In the genomic region with DNA sequence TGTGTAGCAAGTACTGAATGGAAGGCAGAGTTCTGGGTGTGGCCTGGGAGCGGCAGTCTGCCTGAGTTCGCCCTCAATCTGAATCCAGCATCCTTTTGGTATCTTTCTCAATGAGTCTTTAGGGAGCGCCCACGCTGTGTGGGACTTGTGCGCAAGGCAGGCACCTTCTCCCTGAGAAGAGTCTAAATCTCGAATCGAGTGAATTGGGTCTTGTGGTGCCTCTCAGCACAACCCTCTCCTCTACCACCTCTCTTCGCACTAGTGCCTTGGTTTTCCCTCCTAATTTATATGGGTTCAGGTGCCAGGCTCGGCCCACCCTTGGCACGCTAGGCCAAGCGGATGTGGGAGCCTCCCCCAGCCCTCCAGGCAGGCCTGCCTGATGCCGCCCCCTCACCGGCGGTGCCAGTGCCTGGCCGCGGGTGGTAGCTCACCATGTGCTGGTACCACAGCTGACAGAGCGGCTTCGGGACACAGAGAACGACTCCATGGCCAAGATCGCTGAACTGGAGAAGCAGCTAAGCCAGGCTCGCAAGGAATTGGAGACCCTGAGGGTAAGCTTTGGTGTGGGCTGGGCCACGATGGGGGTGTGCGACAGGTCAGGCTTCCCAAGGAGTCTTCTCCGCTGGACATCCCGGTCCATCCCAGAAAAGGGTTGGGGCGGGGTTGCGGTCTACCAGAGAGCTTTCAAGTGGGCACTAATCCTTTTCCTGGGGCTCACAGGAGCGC, we compare ENCODE assay signal across 9 mouse cellular contexts. TPM values are rescaled to one million over a fixed set of nuclear protein-coding genes. Genes with fewer than 3 reads are reported as not detected.
DNase-seq lines count a peak whose midpoint lies in the region; ATAC-seq and TF ChIP-seq lines count a peak whose summit lies in the region.
"Had no signal": no experiment of that assay in that cellular context is flagged by ENCODE, and none has a peak within 500 bp of the region (broad histone marks: within the 10 kb centered on the region; RNA-seq: fewer than 3 reads in every experiment).

No protein-coding gene starts in this region.

- no peaks in the 10 kb centered on the region for H3K36me3 ChIP-seq in lung, embryonic 14.5 days (ENCODE audit: insufficient read depth)
- H3K36me3 ChIP-seq in embryonic facial prominence, embryonic 12.5 days: no peaks in the 10 kb centered on the region
- H3K36me3 ChIP-seq in intestine, embryonic 14.5 days (ENCODE audit: control insufficient read depth, insufficient read depth, low read length): no peaks in the 10 kb centered on the region
- peaks cover 4% of the 10 kb centered on the region; the same call in 1 of the 2 replicates for H3K36me3 ChIP-seq in midbrain, embryonic 15.5 days (replicated peaks)

- WGBS in lung, embryonic 14.5 days: 19% methylated on average over 28 of the region's 28 CpGs
- WGBS in lung, adult 2 months: 33% methylated on average over 28 of the region's 28 CpGs
- 13% methylated on average over 28 of the region's 28 CpGs for WGBS in embryonic facial prominence, embryonic 12.5 days
- WGBS in intestine, embryonic 14.5 days: 26% methylated on average over 28 of the region's 28 CpGs
- WGBS in midbrain, embryonic 15.5 days: 20% methylated on average over 28 of the region's 28 CpGs

- no peak for DNase-seq in lung, embryonic 14.5 days
- no peak for DNase-seq in lung, adult 2 months
- DNase-seq in intestine, embryonic 14.5 days (ENCODE audit: low spot score): no peak
- no peak for DNase-seq in gastrocnemius, postnatal 4 days (ENCODE audit: low spot score in 2 of 2)
- no peak for DNase-seq in MN1 (ENCODE audit: low spot score)

- no peak for ATAC-seq in lung, embryonic 14.5 days (ENCODE audit: insufficient read depth)
- ATAC-seq in embryonic facial prominence, embryonic 12.5 days (ENCODE audit: insufficient number of reproducible peaks, insufficient read depth, low FRiP score, low TSS enrichment): no peak
- no peak for ATAC-seq in intestine, embryonic 14.5 days (replicated peaks; ENCODE audit: low FRiP score, low TSS enrichment, low read depth)
- ATAC-seq in midbrain, embryonic 15.5 days (replicated peaks): no peak
- ATAC-seq in monocyte, adult 5-6 weeks (replicated peaks; ENCODE audit: insufficient number of reproducible peaks, low FRiP score, low TSS enrichment, poor library complexity, severe bottlenecking): no peak

- TF ChIP-seq CTCF in lung, embryonic 14.5 days (IDR thresholded peaks at IDR 0.05; ENCODE audit: low read depth): no peak
- TF ChIP-seq CTCF in lung, adult 2 months (IDR thresholded peaks at IDR 0.05; ENCODE audit: insufficient read depth, low read length): no peak

- peak overlapping the region; percentile 23 for H3K4me3 ChIP-seq in lung, embryonic 14.5 days (ENCODE audit: low read depth, low read length)
- H3K4me3 ChIP-seq in lung, adult 2 months (replicated peaks; ENCODE audit: extremely low read depth, low read depth, low read length): no peak overlapping the region
- H3K4me3 ChIP-seq in embryonic facial prominence, embryonic 12.5 days: peak overlapping the region; percentile 18; the same call in 1 of the 2 replicates
- peak overlapping the region; percentile 16 for H3K4me3 ChIP-seq in intestine, embryonic 14.5 days (ENCODE audit: low read depth, low read length)
- H3K4me3 ChIP-seq in midbrain, embryonic 15.5 days: peak overlapping the region; percentile 26

- H3K4me1 ChIP-seq in lung, embryonic 14.5 days (ENCODE audit: insufficient read depth): no peaks in the 10 kb centered on the region
- H3K4me1 ChIP-seq in lung, adult 2 months (ENCODE audit: control insufficient read depth, insufficient read depth, low read length): no peaks in the 10 kb centered on the region
- H3K4me1 ChIP-seq in embryonic facial prominence, embryonic 12.5 days: peaks cover 6% of the 10 kb centered on the region; the same call in 1 of the 2 replicates
- H3K4me1 ChIP-seq in intestine, embryonic 14.5 days (replicated peaks; ENCODE audit: control insufficient read depth, insufficient read depth, low read length): no peaks in the 10 kb centered on the region
- H3K4me1 ChIP-seq in midbrain, embryonic 15.5 days: peaks cover 12% of the 10 kb centered on the region

- H3K27ac ChIP-seq in lung, embryonic 14.5 days (ENCODE audit: low read depth): no peak overlapping the region
- H3K27ac ChIP-seq in embryonic facial prominence, embryonic 12.5 days: no peak overlapping the region
- no peak overlapping the region for H3K27ac ChIP-seq in intestine, embryonic 14.5 days (ENCODE audit: low read depth)
- H3K27ac ChIP-seq in midbrain, embryonic 15.5 days: no peak overlapping the region

- no peak for TF ChIP-seq POLR2A in lung, adult 2 months (IDR thresholded peaks at IDR 0.05; ENCODE audit: borderline replicate concordance, extremely low read depth, low read depth, low read length)

- H3K27me3 ChIP-seq in lung, embryonic 14.5 days (ENCODE audit: insufficient read depth, low read length): peaks cover 67% of the 10 kb centered on the region
- H3K27me3 ChIP-seq in embryonic facial prominence, embryonic 12.5 days: peaks cover 79% of the 10 kb centered on the region
- peaks cover 64% of the 10 kb centered on the region for H3K27me3 ChIP-seq in intestine, embryonic 14.5 days (replicated peaks; ENCODE audit: control insufficient read depth, insufficient read depth, low read length)
- H3K27me3 ChIP-seq in midbrain, embryonic 15.5 days (replicated peaks): peaks cover 76% of the 10 kb centered on the region

- H3K9me3 ChIP-seq in lung, embryonic 14.5 days (ENCODE audit: low read depth, low read length): no peaks in the 10 kb centered on the region
- no peaks in the 10 kb centered on the region for H3K9me3 ChIP-seq in embryonic facial prominence, embryonic 12.5 days
- no peaks in the 10 kb centered on the region for H3K9me3 ChIP-seq in intestine, embryonic 14.5 days (ENCODE audit: control insufficient read depth, low read length)
- H3K9me3 ChIP-seq in midbrain, embryonic 15.5 days: no peaks in the 10 kb centered on the region

- no peak overlapping the region for H3K9ac ChIP-seq in lung, embryonic 14.5 days
- peak overlapping the region; percentile 12; the same call in 1 of the 2 replicates for H3K9ac ChIP-seq in embryonic facial prominence, embryonic 12.5 days
- no peak overlapping the region for H3K9ac ChIP-seq in intestine, embryonic 14.5 days (ENCODE audit: low read length)
- peak overlapping the region; percentile 21; the same call in 1 of the 2 replicates for H3K9ac ChIP-seq in midbrain, embryonic 15.5 days

- H3K4me2 ChIP-seq in lung, embryonic 14.5 days: peak overlapping the region; percentile 55
- peak overlapping the region; percentile 48 for H3K4me2 ChIP-seq in embryonic facial prominence, embryonic 12.5 days (replicated peaks)
- peak overlapping the region; percentile 42 for H3K4me2 ChIP-seq in intestine, embryonic 14.5 days (ENCODE audit: low read length)
- H3K4me2 ChIP-seq in midbrain, embryonic 15.5 days: peak overlapping the region; percentile 52

RNA-seq across cellular contexts. Expression of a gene that starts 16.0 kb away (rescaled TPM):
- polyA plus RNA-seq in lung, embryonic 14.5 days (2014; fragmentation: Nextera tagmentation; extraction: Ambion mirVana): 0.89 and 1.2 TPM in 2 replicates
- polyA plus RNA-seq in lung, adult 2 months (2012; rRNA removed): 0.41 and 0.50 TPM in 2 replicates
- polyA plus RNA-seq in embryonic facial prominence, embryonic 12.5 days (2016; fragmentation: Nextera tagmentation; extraction: Ambion mirVana): 0.95 and 1.1 TPM in 2 replicates
- 1.3 and 1.4 TPM in 2 replicates for polyA plus RNA-seq in intestine, embryonic 14.5 days (2014; fragmentation: Nextera tagmentation; extraction: Ambion mirVana)
- polyA plus RNA-seq in midbrain, embryonic 15.5 days (2015; fragmentation: Nextera tagmentation; extraction: Ambion mirVana): 1.6 and 1.9 TPM in 2 replicates
- not detected in 3 replicates for total RNA-seq in monocyte, adult 5-6 weeks (2017)
- total RNA-seq in gastrocnemius, postnatal 4 days (2021): not detected

RNA-seq across cellular contexts. Expression of a gene that starts 21.5 kb away (rescaled TPM):
- 2.5 and 2.8 TPM in 2 replicates for polyA plus RNA-seq in lung, embryonic 14.5 days (2014; fragmentation: Nextera tagmentation; extraction: Ambion mirVana)
- 26.4 and 31.7 TPM in 2 replicates for polyA plus RNA-seq in lung, adult 2 months (2012; rRNA removed)
- 0.97 and 1.8 TPM in 2 replicates for polyA plus RNA-seq in embryonic facial prominence, embryonic 12.5 days (2016; fragmentation: Nextera tagmentation; extraction: Ambion mirVana)
- polyA plus RNA-seq in intestine, embryonic 14.5 days (2014; fragmentation: Nextera tagmentation; extraction: Ambion mirVana): 3.1 and 3.6 TPM in 2 replicates
- 7.0 and 7.5 TPM in 2 replicates for polyA plus RNA-seq in midbrain, embryonic 15.5 days (2015; fragmentation: Nextera tagmentation; extraction: Ambion mirVana)
- total RNA-seq in monocyte, adult 5-6 weeks (2017): 189 to 455 TPM (median 252 TPM) in 3 replicates
- total RNA-seq in gastrocnemius, postnatal 4 days (2021): 1 to 10 TPM; 8.1 to 8.2 TPM

RNA-seq across cellular contexts. Expression of a gene that starts 25.8 kb away (rescaled TPM):
- not detected in 2 replicates for polyA plus RNA-seq in lung, embryonic 14.5 days (2014; fragmentation: Nextera tagmentation; extraction: Ambion mirVana)
- polyA plus RNA-seq in lung, adult 2 months (2012; rRNA removed): not detected in 2 replicates
- not detected in 2 replicates for polyA plus RNA-seq in embryonic facial prominence, embryonic 12.5 days (2016; fragmentation: Nextera tagmentation; extraction: Ambion mirVana)
- polyA plus RNA-seq in intestine, embryonic 14.5 days (2014; fragmentation: Nextera tagmentation; extraction: Ambion mirVana): not detected in 2 replicates
- polyA plus RNA-seq in midbrain, embryonic 15.5 days (2015; fragmentation: Nextera tagmentation; extraction: Ambion mirVana): 0.66 and 0.71 TPM in 2 replicates
- total RNA-seq in monocyte, adult 5-6 weeks (2017): not detected in 3 replicates
- not detected for total RNA-seq in gastrocnemius, postnatal 4 days (2021)
- polyA plus RNA-seq: small intestine, adult 2 months had no signal

Comparison
In these comparisons a context has a peak if more than half of its experiments do, and no peak if none do; other contexts are left out.
1. H3K9ac ChIP-seq: peak in embryonic facial prominence, embryonic 12.5 days (single experiment) and midbrain, embryonic 15.5 days (single experiment); none in lung, embryonic 14.5 days (single experiment) and intestine, embryonic 14.5 days (single experiment).
2. Peak in every context shown above with its lines, with median percentiles within 50 percentile points of each other: H3K4me2 ChIP-seq.